Mouse (Mus musculus): ENCODE results near the gene Mbtps2. TPM values are rescaled to one million over a fixed set of nuclear protein-coding genes. Genes with fewer than 3 reads are reported as not detected.

Mbtps2 gene
- total and polyA plus RNA-seq, 3 experiments: 5.8 to 30.2 (median 12.4) TPM

DNA sequence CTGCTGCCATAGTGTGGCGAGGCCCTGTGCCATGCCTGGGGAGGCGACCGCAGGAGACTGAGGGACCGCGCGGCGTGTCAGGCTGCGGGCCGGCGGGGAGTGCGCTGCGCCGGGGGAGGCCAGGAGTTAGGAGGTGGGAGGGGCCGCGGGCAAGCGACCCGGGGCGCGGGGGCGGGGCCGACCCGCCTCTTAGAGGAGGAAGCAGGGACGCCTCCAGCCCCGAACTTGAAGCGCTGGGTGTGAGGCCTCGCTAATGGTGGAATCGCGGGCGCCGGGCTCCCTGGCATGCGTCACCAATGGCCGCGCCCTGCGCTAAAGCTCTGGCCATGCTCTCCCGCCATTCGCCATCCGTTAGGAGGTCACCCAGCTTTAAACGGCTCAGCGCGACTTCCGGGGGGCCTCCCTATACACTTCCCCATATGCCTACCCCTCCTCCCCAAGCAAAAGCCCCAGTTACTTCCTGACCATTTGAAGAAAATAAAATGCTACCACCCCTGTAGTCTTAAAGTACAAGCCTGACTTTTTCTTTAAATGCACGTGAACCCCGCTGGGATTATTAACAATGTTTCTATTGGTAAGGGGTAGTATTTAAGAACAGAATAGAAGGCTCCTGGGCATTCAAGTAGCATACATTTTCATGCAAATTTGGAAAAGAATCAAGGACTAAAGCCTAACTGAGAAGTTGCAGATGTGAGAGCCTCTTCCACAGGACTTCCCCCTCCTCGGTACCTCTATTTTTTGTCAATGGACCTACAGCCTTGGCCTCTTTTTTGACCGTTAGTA is 106.4 kb downstream of the Mbtps2 start, which contains the start of gene Sms (continued):
- TF ChIP-seq E2F4 (IDR thresholded peaks at IDR 0.05; ENCODE audit: insufficient replicate concordance, low read depth, low read length) (no peak), NELFE (IDR thresholded peaks at IDR 0.05; ENCODE audit: low read depth, low read length) (peak; percentile 58), TCF12 (IDR thresholded peaks at IDR 0.05; ENCODE audit: low read depth, low read length) (peak; percentile 62)

DNA sequence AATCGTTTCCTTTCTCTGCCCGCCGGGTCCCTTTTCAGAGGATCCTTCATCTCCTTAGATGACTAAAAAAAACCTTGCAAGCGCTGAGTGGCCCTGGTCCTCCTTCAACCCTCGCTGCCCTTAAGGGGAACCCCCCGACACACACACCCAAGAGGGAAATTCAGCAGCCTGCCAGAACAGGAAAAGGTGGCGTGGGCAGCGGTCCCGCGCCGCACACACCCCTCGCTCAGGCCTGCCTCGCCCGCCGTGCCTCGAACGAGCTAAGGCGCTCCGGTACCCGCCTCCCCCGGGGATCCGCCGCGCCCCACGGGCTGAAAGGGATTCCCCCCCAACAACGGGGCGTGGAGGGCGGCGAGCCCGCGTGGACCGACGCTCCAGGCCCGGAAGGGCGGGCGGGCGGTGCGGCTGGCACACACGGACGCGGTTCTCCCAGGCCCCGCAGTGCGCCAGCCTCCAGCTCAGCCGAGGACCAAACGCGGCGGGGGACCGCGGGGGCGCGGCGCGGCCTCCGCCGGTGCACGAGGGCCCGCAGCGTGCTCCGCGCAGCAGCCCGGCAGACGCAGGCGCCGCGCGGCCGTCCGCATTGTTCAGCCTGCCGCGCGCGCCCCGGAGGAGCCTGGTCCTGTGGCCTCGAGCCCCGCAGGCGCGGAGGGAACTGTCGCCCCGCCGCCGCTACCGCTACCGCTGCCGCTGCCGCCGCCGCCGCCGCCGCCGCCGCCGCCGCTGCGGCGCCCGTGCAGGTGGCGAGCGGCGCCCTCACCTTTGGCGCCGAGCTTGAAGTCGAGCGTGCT is 107.2 kb downstream of the Mbtps2 start:
- H3K27ac ChIP-seq (ENCODE audit: insufficient read depth, low read depth): peak overlapping the region; percentile 96
- peaks cover 47% of the 10 kb centered on the region for H3K79me2 ChIP-seq (replicated peaks; ENCODE audit: control insufficient read depth, extremely low read depth, insufficient read depth, poor library complexity, severe bottlenecking)
- peaks cover 3% of the 10 kb centered on the region for H3K9me3 ChIP-seq (replicated peaks; ENCODE audit: low read length)
- peak; percentile 21; the same call in 1 of the 2 replicates for TF ChIP-seq ELF1 (IDR thresholded peaks at IDR 0.05; ENCODE audit: low read depth, low read length)
- peak; percentile 23; the same call in 1 of the 2 replicates for TF ChIP-seq POLR2A (IDR thresholded peaks at IDR 0.05; ENCODE audit: low read depth, low read length)
- TF ChIP-seq ZC3H11A (IDR thresholded peaks at IDR 0.05; ENCODE audit: low read depth, low read length): no peak
- TF ChIP-seq MXI1 (IDR thresholded peaks at IDR 0.05; ENCODE audit: low read depth, low read length): peak; percentile 71; the same call in 1 of the 2 replicates
- no peak for TF ChIP-seq JUND (conservative IDR thresholded peaks at IDR 0.05; ENCODE audit: low read depth, low read length)
- 0 out of 2 replicates have a peak, but pooled peaks have one; percentile 50 for TF ChIP-seq UBTF (IDR thresholded peaks at IDR 0.05; ENCODE audit: low read depth, low read length)
- TF ChIP-seq TBP (conservative IDR thresholded peaks at IDR 0.05; ENCODE audit: low read depth, low read length): no peak
- TF ChIP-seq GABPA (IDR thresholded peaks at IDR 0.05; ENCODE audit: insufficient replicate concordance, low read depth, low read length): no peak
- TF ChIP-seq ETS1 (conservative IDR thresholded peaks at IDR 0.05; ENCODE audit: low read depth, low read length): no peak; the same call in 1 of the 2 replicates
- TF ChIP-seq USF2 (conservative IDR thresholded peaks at IDR 0.05; ENCODE audit: low read depth, low read length): no peak
- 0 out of 2 replicates have a peak, but pooled peaks have one; percentile 22 for TF ChIP-seq EP300 (IDR thresholded peaks at IDR 0.05; ENCODE audit: low read length)
- peak; percentile 30; the same call in 1 of the 2 replicates for TF ChIP-seq TCF12 (IDR thresholded peaks at IDR 0.05; ENCODE audit: low read depth, low read length)
- peak overlapping the region; percentile 91 for H3K9ac ChIP-seq (ENCODE audit: insufficient read depth, low read depth)
- in situ Hi-C loops (cut with MboI; ENCODE audit: low pct_ligation_motif_present, low pct_unique_long_range_greater_than_20kb, low sequenced_read_pairs): no loop called here
- peak overlapping the region; percentile 61 to 100 (median 65) for H3K4me3 ChIP-seq (replicated peaks in 1 of 3; ENCODE audit: low read depth in 2 of 3, low read length in 2 of 3, poor library complexity in 1 of 3)
- DNase-seq (ENCODE audit: extremely low read depth): peak; percentile 47
- H3K36me3 ChIP-seq (replicated peaks in 1 of 2; ENCODE audit: control insufficient read depth in 1 of 2, insufficient read depth in 1 of 2, low read length in 1 of 2): peaks cover 0 to 8% of the 10 kb centered on the region in 2 experiments
- 0 out of 2 replicates have a peak overlapping the region, but pooled peaks have one; percentile 29 for H3K4me2 ChIP-seq (ENCODE audit: insufficient read depth, low read depth, poor library complexity, severe bottlenecking)
- peaks cover 0 to 14% of the 10 kb centered on the region in 2 experiments; a peak in 2 of 4 replicates for H3K4me1 ChIP-seq (ENCODE audit: control insufficient read depth in 1 of 2, insufficient read depth in 2 of 2)
- dilution Hi-C loops (cut with MboI; ENCODE audit: extremely low pct_ligation_motif_present, extremely low pct_unique_long_range_greater_than_20kb, low sequenced_read_pairs): no loop called here
- no peaks in the 10 kb centered on the region for H3K27me3 ChIP-seq (replicated peaks)
